Mouse (Mus musculus) heart, postnatal 0 days (tissue): Measurements from ENCODE around the gene Cttn. TPM values are rescaled to one million over a fixed set of nuclear protein-coding genes. Genes with fewer than 3 reads are reported as not detected.

Experiments
- ATAC-seq: fragments of 200-750 bp; cut with Nextera tagmentation; 2 replicates; pipeline ENCODE4 v1.8.0; 2017; ENCODE audit warnings: low read depth, moderate number of reproducible peaks, moderate library complexity; ENCODE audit not compliant: insufficient read depth
- DNase-seq: peaks from one replicate; pipeline ENCODE4 v3.0.0-alpha.2; 2016; ENCODE audit warnings: low spot score
- H3K27ac ChIP-seq: fragments of 300-500 bp; sonication (generic); 2 replicates; pipeline ENCODE4 v1.5.1; 2014; ENCODE audit warnings: low read depth, mild to moderate bottlenecking
- H3K27me3 ChIP-seq: fragments of 300-500 bp; sonication (generic); 2 replicates; pipeline ENCODE4 v1.6.1; 2014; ENCODE audit warnings: low read length, mixed read lengths; ENCODE audit not compliant: control insufficient read depth, insufficient read depth
- H3K36me3 ChIP-seq: fragments of 300-500 bp; sonication (generic); replicated peaks from 2 replicates; pipeline ENCODE4 v1.6.1; 2014; ENCODE audit warnings: low read length, mixed read lengths; ENCODE audit not compliant: control insufficient read depth, insufficient read depth
- H3K4me1 ChIP-seq: fragments of 300-500 bp; sonication (generic); 2 replicates; pipeline ENCODE4 v1.6.1; 2014; ENCODE audit warnings: antibody characterized with exemption; ENCODE audit not compliant: control insufficient read depth, insufficient read depth
- H3K4me2 ChIP-seq: fragments of 300-500 bp; sonication (generic); 2 replicates; pipeline ENCODE4 v1.6.1; 2014; ENCODE audit warnings: low read depth, mild to moderate bottlenecking, low read length, moderate library complexity
- H3K4me3 ChIP-seq: fragments of 300-500 bp; sonication (generic); 2 replicates; pipeline ENCODE4 v1.5.1; 2014; ENCODE audit warnings: low read depth, low read length
- H3K9ac ChIP-seq: fragments of 300-500 bp; sonication (generic); replicated peaks from 2 replicates; pipeline ENCODE4 v1.6.1; 2014; ENCODE audit warnings: low read depth, low read length, mixed read lengths
- H3K9me3 ChIP-seq: fragments of 300-500 bp; sonication (generic); replicated peaks from 2 replicates; pipeline ENCODE4 v1.6.1; 2016; ENCODE audit warnings: low read length; ENCODE audit not compliant: control insufficient read depth
- CTCF ChIP-seq: IDR thresholded peaks from 2 replicates; pipeline ENCODE4 v1.5.1; 2016; ENCODE audit warnings: antibody characterized with exemption, control low read depth, low read depth
- EP300 ChIP-seq: IDR thresholded peaks from 2 replicates; pipeline ENCODE4 v1.6.1; 2016; ENCODE audit warnings: antibody characterized with exemption, low read depth
- WGBS: fragments of 180-500 bp; shearing (Covaris S2); extraction: QIAGEN DNeasy Blood & Tissue Kit; methylation state at CpG from one replicate; pipeline ENCODE4 v1.1.7; 2014; 5-methylcytosine and 5-hydroxymethylcytosine counted together
- polyA plus RNA-seq: library from polyadenylated mRNA; unstranded; fragments of >200 nt; fragmentation: Nextera tagmentation; extraction: Ambion mirVana; gene quantifications from 2 replicates; pipeline ENCODE4 v1.2.1, GENCODE M21; 2015
- total RNA-seq: library from RNA; depleted of rRNA; stranded (reverse); fragments of >200 nt; gene quantifications from 2 replicates; pipeline ENCODE4 v1.2.3, GENCODE M21; 2014; ENCODE audit warnings: low replicate concordance

Cttn gene
- total and polyA plus RNA-seq, 2 experiments from 2014 or later = 69.0 to 87.3 TPM

- DNase-seq (no peak), ATAC-seq (no peak)
- Histone ChIP-seq H3K4me3 (no peak overlapping the region), H3K9me3 (no peaks in the 10 kb centered on the region), H3K27ac (no peak overlapping the region), H3K36me3 (no peaks in the 10 kb centered on the region), H3K27me3 (peaks cover 3% of the 10 kb centered on the region; the same call in 1 of the 2 replicates), H3K4me2 (no peak overlapping the region), H3K9ac (no peak overlapping the region), H3K4me1 (0 out of 2 replicates have a peak, but pooled peaks cover 3% of the 10 kb centered on the region)
- TF ChIP-seq CTCF (no peak), EP300 (no peak)
- WGBS = 66% methylated on average over 5 of the region's 5 CpGs
These were observed 56.2 kb downstream of the Cttn start for GRCm38 (mm10) chr7:144414632-144415031.

DNA sequence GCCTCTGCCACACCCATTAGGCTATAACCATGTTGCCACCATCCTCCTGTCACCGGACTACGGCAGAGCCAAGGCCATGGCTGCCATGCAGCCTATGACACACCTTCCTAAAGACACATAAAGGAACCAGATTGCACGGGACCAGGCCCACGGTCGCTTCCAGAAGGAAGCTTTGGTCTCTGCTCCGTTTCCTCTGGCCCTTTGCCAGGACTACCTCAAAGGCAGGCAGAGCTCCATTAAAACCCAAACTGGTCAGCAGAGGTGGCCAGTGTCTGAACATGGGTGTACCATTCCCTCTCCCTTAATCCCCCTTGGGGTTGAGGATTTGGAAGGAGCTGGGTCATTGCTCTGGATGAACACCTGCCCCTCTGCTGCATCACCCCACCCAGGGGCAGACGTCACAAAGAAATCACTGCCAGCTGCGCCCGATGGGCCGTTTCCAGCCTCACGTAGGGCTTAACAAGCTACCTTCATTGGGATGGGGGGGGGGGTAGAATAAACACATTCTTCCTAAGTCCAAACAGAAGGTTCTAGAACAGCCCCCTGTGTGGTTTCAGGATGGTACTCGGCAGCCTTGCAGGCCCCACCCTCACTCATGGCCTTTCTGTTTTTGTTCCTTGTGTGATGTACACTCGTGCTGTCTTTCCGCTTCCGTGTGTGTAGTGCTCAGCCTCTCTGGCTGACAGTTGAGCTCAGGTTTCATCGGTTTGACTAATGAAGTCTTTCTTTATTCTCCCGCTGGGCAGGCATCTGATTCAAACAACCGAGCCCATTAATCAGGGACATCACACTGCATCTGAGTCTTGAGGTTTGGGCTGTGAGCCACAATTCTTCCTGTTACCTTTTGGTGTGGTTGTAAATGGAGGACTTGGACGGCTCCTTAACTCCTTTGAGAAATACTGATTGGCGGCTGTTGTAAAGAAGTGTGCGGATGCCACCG lies 58.6 kb downstream of the Cttn start:
- Histone ChIP-seq H3K27ac (no peak overlapping the region), H3K9ac (no peak overlapping the region), H3K36me3 (no peaks in the 10 kb centered on the region), H3K9me3 (no peaks in the 10 kb centered on the region), H3K4me2 (no peak overlapping the region), H3K4me3 (no peak overlapping the region), H3K4me1 (no peaks in the 10 kb centered on the region), H3K27me3 (peaks cover 7% of the 10 kb centered on the region; the same call in 1 of the 2 replicates)
- WGBS = 75% methylated on average over 22 of the region's 22 CpGs
- DNase-seq = no peak
- TF ChIP-seq CTCF (no peak), EP300 (no peak)
- ATAC-seq = no peak

DNA sequence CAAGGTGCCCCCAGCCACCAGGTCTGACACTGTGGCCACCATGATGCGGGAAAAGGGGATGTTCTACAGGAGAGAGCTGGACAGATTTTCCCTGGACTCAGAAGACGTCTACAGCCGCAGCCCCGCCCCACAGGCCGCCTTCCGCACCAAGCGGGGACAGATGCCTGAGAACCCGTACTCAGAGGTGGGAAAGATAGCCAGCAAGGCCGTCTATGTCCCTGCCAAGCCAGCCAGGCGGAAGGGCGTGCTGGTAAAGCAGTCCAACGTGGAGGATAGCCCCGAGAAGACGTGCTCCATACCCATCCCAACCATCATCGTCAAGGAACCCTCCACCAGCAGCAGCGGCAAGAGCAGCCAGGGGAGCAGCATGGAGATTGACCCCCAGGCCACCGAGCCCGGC lies 61.1 kb downstream of the Cttn start:
- no peak for ATAC-seq
- H3K27ac ChIP-seq = no peak overlapping the region
- DNase-seq = no peak
- TF ChIP-seq EP300 (no peak), CTCF (no peak)
- no peak overlapping the region for H3K9ac ChIP-seq
- H3K27me3 ChIP-seq = peaks cover 7% of the 10 kb centered on the region; the same call in 1 of the 2 replicates
- no peaks in the 10 kb centered on the region for H3K9me3 ChIP-seq
- H3K4me3 ChIP-seq = no peak overlapping the region
- H3K4me1 ChIP-seq = no peaks in the 10 kb centered on the region
- H3K4me2 ChIP-seq = no peak overlapping the region
- 68% methylated on average over 18 of the region's 18 CpGs for WGBS
- no peaks in the 10 kb centered on the region for H3K36me3 ChIP-seq

DNA sequence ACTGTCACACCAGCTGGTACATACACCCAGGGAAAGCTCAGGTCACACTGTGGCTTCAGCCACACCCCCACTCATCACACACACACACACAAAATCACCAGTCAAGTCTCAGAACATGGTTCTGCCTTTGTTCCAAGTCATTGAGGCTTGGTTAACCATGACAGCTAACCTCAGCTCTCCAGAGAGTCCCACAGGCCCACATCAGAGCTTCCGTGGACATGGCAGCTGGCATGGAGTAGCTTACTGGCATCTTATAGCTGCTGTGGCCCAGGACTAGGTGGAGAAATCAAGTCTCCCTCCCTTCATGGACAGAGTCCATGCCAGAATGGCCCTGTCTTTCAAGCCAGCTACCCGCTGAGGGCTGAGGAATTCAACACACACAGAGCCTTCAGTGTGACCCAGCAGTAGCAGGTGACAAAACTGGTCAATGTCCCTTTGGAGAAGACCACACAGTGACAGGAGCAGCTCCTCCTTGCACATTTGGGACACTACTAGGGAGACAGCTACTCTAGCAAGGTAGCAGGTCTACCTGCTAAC lies 62.3 kb downstream of the Cttn start:
- H3K4me1 ChIP-seq = no peaks in the 10 kb centered on the region
- DNase-seq (no peak), ATAC-seq (no peak)
- peaks cover 7% of the 10 kb centered on the region; the same call in 1 of the 2 replicates for H3K27me3 ChIP-seq
- no peak overlapping the region for H3K27ac ChIP-seq
- WGBS = 76% methylated on average over 2 of the region's 2 CpGs
- no peaks in the 10 kb centered on the region for H3K9me3 ChIP-seq
- no peak overlapping the region for H3K9ac ChIP-seq
- no peak overlapping the region for H3K4me2 ChIP-seq
- no peaks in the 10 kb centered on the region for H3K36me3 ChIP-seq
- H3K4me3 ChIP-seq = no peak overlapping the region
- TF ChIP-seq EP300 (no peak), CTCF (no peak)

GRCm38 (mm10) chr7:144407675-144408074 lies 63.1 kb downstream of the Cttn start:
- TF ChIP-seq CTCF (no peak), EP300 (no peak)
- Histone ChIP-seq H3K9me3 (no peaks in the 10 kb centered on the region), H3K4me3 (no peak overlapping the region), H3K4me2 (no peak overlapping the region), H3K9ac (no peak overlapping the region), H3K36me3 (no peaks in the 10 kb centered on the region), H3K27me3 (peaks cover 7% of the 10 kb centered on the region; the same call in 1 of the 2 replicates), H3K4me1 (no peaks in the 10 kb centered on the region), H3K27ac (no peak overlapping the region)
- ATAC-seq (no peak), DNase-seq (no peak)
- WGBS = 20% methylated on average over 4 of the region's 4 CpGs
